Mouse (Mus musculus) c-Kit-positive CD71-negative TER-119-negative erythroid progenitor cells, embryonic 14.5 days (primary cell): ENCODE measurements around the gene Ugt1a8.
"Not testable (repeated sequence)": the region's sequence is repeated elsewhere in the genome, so short reads cannot be mapped to it uniquely, and the experiment has no call there.

Source experiments
- DNase-seq: peaks from one replicate; pipeline ENCODE4 v3.0.0-alpha.2; 2013; ENCODE audit warnings: low read depth

Ugt1a8 gene

GRCm38 (mm10) chr1:88222216-88222615 is 134.6 kb downstream of the Ugt1a8 start:
- DNase-seq, result no peak

- DNase-seq, result not testable (repeated sequence)
Measured at GRCm38 (mm10) chr1:88223011-88223515, 135.4 kb downstream of the Ugt1a8 start.

- DNase-seq, result no peak
Measured at GRCm38 (mm10) chr1:88223591-88223990, 136.0 kb downstream of the Ugt1a8 start.

GRCm38 (mm10) chr1:88224029-88224776 is 136.6 kb downstream of the Ugt1a8 start:
- no peak for DNase-seq

- not testable (repeated sequence) for DNase-seq
Measured at GRCm38 (mm10) chr1:88225301-88225700, 137.7 kb downstream of the Ugt1a8 start.

- DNase-seq, result no peak
Measured at GRCm38 (mm10) chr1:88225741-88226140, 138.1 kb downstream of the Ugt1a8 start.

GRCm38 (mm10) chr1:88226670-88227379 is 139.2 kb downstream of the Ugt1a8 start, which contains the start of gene Mroh2a:
TSS of gene Mroh2a (plus strand) at chr1:88226986.
- DNase-seq, result no peak

- no peak for DNase-seq
Measured at GRCm38 (mm10) chr1:88227482-88227881, 139.9 kb downstream of the Ugt1a8 start.

- DNase-seq, result no peak
Measured at GRCm38 (mm10) chr1:88228121-88228520, 140.5 kb downstream of the Ugt1a8 start.

GRCm38 (mm10) chr1:88229566-88229965 is 142.0 kb downstream of the Ugt1a8 start:
- no peak for DNase-seq

GRCm38 (mm10) chr1:88229986-88230385 is 142.4 kb downstream of the Ugt1a8 start:
- no peak for DNase-seq

- DNase-seq, result no peak
Measured at GRCm38 (mm10) chr1:88230421-88230820, 142.8 kb downstream of the Ugt1a8 start.

GRCm38 (mm10) chr1:88230981-88231802 is 143.6 kb downstream of the Ugt1a8 start:
- DNase-seq, result no peak

- DNase-seq, result no peak
Measured at GRCm38 (mm10) chr1:88231803-88232499, 144.3 kb downstream of the Ugt1a8 start.

GRCm38 (mm10) chr1:88232664-88233380 is 145.2 kb downstream of the Ugt1a8 start:
- DNase-seq, result no peak

- no peak for DNase-seq
Measured at GRCm38 (mm10) chr1:88233421-88234247, 146.0 kb downstream of the Ugt1a8 start.

- DNase-seq, result no peak
Measured at GRCm38 (mm10) chr1:88234248-88234610, 146.6 kb downstream of the Ugt1a8 start.

- DNase-seq, result no peak
Measured at GRCm38 (mm10) chr1:88234646-88235045, 147.0 kb downstream of the Ugt1a8 start.

- no peak for DNase-seq
Measured at GRCm38 (mm10) chr1:88235046-88235893, 147.7 kb downstream of the Ugt1a8 start.
